Mouse (Mus musculus): ENCODE measurements around the gene Kmt2d. TPM values are rescaled to one million over a fixed set of nuclear protein-coding genes. Genes with fewer than 3 reads are reported as not detected.

Kmt2d gene
- polyA plus RNA-seq, 1 experiment from 2014 or later = 9.2 TPM

GRCm38 (mm10) chr15:98867321-98867720 lies 3.7 kb downstream of the Kmt2d start:
- H3K36me3 ChIP-seq = peaks cover 43% of the 10 kb centered on the region
- peaks cover 32% of the 10 kb centered on the region for H3K4me1 ChIP-seq (replicated peaks)
- H3K4me3 ChIP-seq = 0 out of 2 replicates have a peak overlapping the region, but pooled peaks have one; percentile 85
- no peak for ATAC-seq (ENCODE audit: insufficient number of reproducible peaks, low FRiP score)
- H3K9me3 ChIP-seq (replicated peaks) = no peaks in the 10 kb centered on the region
- WGBS = 56% methylated on average over 6 of the region's 6 CpGs
- H3K9ac ChIP-seq = peak overlapping the region; percentile 97; the same call in 1 of the 2 replicates
- peak overlapping the region; percentile 99 for H3K4me2 ChIP-seq
- no peak overlapping the region for H3K27ac ChIP-seq (ENCODE audit: poor library complexity, severe bottlenecking)
- no peaks in the 10 kb centered on the region for H3K27me3 ChIP-seq (replicated peaks)

GRCm38 (mm10) chr15:98866501-98866900 lies 4.5 kb downstream of the Kmt2d start:
- WGBS = 75% methylated on average over 5 of the region's 5 CpGs
- Histone ChIP-seq H3K4me3 (no peak overlapping the region), H3K4me2 (no peak overlapping the region), H3K36me3 (peaks cover 51% of the 10 kb centered on the region), H3K4me1 (replicated peaks) (peaks cover 32% of the 10 kb centered on the region), H3K27ac (ENCODE audit: poor library complexity, severe bottlenecking) (no peak overlapping the region), H3K9me3 (replicated peaks) (no peaks in the 10 kb centered on the region), H3K27me3 (replicated peaks) (no peaks in the 10 kb centered on the region), H3K9ac (no peak overlapping the region)
- ATAC-seq (ENCODE audit: insufficient number of reproducible peaks, low FRiP score) = no peak

GRCm38 (mm10) chr15:98865771-98866170 lies 5.2 kb downstream of the Kmt2d start:
- WGBS = 96% methylated on average over 8 of the region's 8 CpGs
- Histone ChIP-seq H3K4me3 (no peak overlapping the region), H3K27ac (ENCODE audit: poor library complexity, severe bottlenecking) (no peak overlapping the region)

GRCm38 (mm10) chr15:98864951-98865350 lies 6.1 kb downstream of the Kmt2d start:
- 93% methylated on average over 6 of the region's 6 CpGs for WGBS
- Histone ChIP-seq H3K27me3 (replicated peaks) (no peaks in the 10 kb centered on the region), H3K27ac (ENCODE audit: poor library complexity, severe bottlenecking) (no peak overlapping the region), H3K4me1 (replicated peaks) (peaks cover 31% of the 10 kb centered on the region), H3K4me2 (no peak overlapping the region), H3K4me3 (no peak overlapping the region), H3K36me3 (peaks cover 67% of the 10 kb centered on the region), H3K9ac (no peak overlapping the region), H3K9me3 (replicated peaks) (no peaks in the 10 kb centered on the region)
- no peak for ATAC-seq (ENCODE audit: insufficient number of reproducible peaks, low FRiP score)

More at GRCm38 (mm10) chr15:98865771-98866170, 5.2 kb downstream of the Kmt2d start:
- peaks cover 32% of the 10 kb centered on the region for H3K4me1 ChIP-seq (replicated peaks)
- ATAC-seq (ENCODE audit: insufficient number of reproducible peaks, low FRiP score) = no peak
- H3K9me3 ChIP-seq (replicated peaks) = no peaks in the 10 kb centered on the region
- no peak overlapping the region for H3K9ac ChIP-seq
- no peaks in the 10 kb centered on the region for H3K27me3 ChIP-seq (replicated peaks)
- H3K36me3 ChIP-seq = peaks cover 59% of the 10 kb centered on the region
- H3K4me2 ChIP-seq = no peak overlapping the region

- ATAC-seq (ENCODE audit: insufficient number of reproducible peaks, low FRiP score) = no peak
- no peak overlapping the region for H3K4me2 ChIP-seq
- no peaks in the 10 kb centered on the region for H3K9me3 ChIP-seq (replicated peaks)
- no peak overlapping the region for H3K4me3 ChIP-seq
- H3K27ac ChIP-seq (ENCODE audit: poor library complexity, severe bottlenecking) = no peak overlapping the region
- H3K9ac ChIP-seq = no peak overlapping the region
- H3K27me3 ChIP-seq (replicated peaks) = no peaks in the 10 kb centered on the region
- H3K4me1 ChIP-seq (replicated peaks) = peaks cover 17% of the 10 kb centered on the region
- WGBS = 91% methylated on average over 12 of the region's 12 CpGs
- peaks cover 80% of the 10 kb centered on the region for H3K36me3 ChIP-seq
Observed at GRCm38 (mm10) chr15:98863451-98863958, 7.5 kb downstream of the Kmt2d start.

- Histone ChIP-seq H3K9me3 (replicated peaks) (no peaks in the 10 kb centered on the region), H3K4me2 (no peak overlapping the region), H3K4me3 (no peak overlapping the region), H3K9ac (no peak overlapping the region), H3K36me3 (peaks cover 97% of the 10 kb centered on the region), H3K27ac (ENCODE audit: poor library complexity, severe bottlenecking) (no peak overlapping the region), H3K4me1 (replicated peaks) (0 out of 2 replicates have a peak, but pooled peaks cover under 1% of the 10 kb centered on the region), H3K27me3 (replicated peaks) (no peaks in the 10 kb centered on the region)
- WGBS = 87% methylated on average over 21 of the region's 21 CpGs
- no peak for ATAC-seq (ENCODE audit: insufficient number of reproducible peaks, low FRiP score)
Observed at GRCm38 (mm10) chr15:98861701-98862410, 9.1 kb downstream of the Kmt2d start.

GRCm38 (mm10) chr15:98860921-98861320 lies 10.1 kb downstream of the Kmt2d start:
- no peak overlapping the region for H3K4me2 ChIP-seq
- H3K27ac ChIP-seq (ENCODE audit: poor library complexity, severe bottlenecking) = no peak overlapping the region
- no peaks in the 10 kb centered on the region for H3K4me1 ChIP-seq (replicated peaks)
- H3K36me3 ChIP-seq = peaks cover 99% of the 10 kb centered on the region
- no peaks in the 10 kb centered on the region for H3K9me3 ChIP-seq (replicated peaks)
- ATAC-seq (ENCODE audit: insufficient number of reproducible peaks, low FRiP score) = no peak
- 94% methylated on average over 18 of the region's 18 CpGs for WGBS
- no peaks in the 10 kb centered on the region for H3K27me3 ChIP-seq (replicated peaks)
- no peak overlapping the region for H3K9ac ChIP-seq
- no peak overlapping the region for H3K4me3 ChIP-seq

GRCm38 (mm10) chr15:98859319-98860043 lies 11.5 kb downstream of the Kmt2d start:
- no peak overlapping the region for H3K9ac ChIP-seq
- 80% methylated on average over 9 of the region's 9 CpGs for WGBS
- no peak overlapping the region for H3K4me3 ChIP-seq
- H3K36me3 ChIP-seq = peaks cover 99% of the 10 kb centered on the region
- H3K4me2 ChIP-seq = no peak overlapping the region
- H3K4me1 ChIP-seq (replicated peaks) = no peaks in the 10 kb centered on the region
- H3K27me3 ChIP-seq (replicated peaks) = no peaks in the 10 kb centered on the region
- H3K27ac ChIP-seq (ENCODE audit: poor library complexity, severe bottlenecking) = no peak overlapping the region
- H3K9me3 ChIP-seq (replicated peaks) = no peaks in the 10 kb centered on the region
- no peak for ATAC-seq (ENCODE audit: insufficient number of reproducible peaks, low FRiP score)

- H3K27me3 ChIP-seq (replicated peaks) = no peaks in the 10 kb centered on the region
- H3K4me1 ChIP-seq (replicated peaks) = no peaks in the 10 kb centered on the region
- H3K9ac ChIP-seq = no peak overlapping the region
- H3K9me3 ChIP-seq (replicated peaks) = no peaks in the 10 kb centered on the region
- no peak for ATAC-seq (ENCODE audit: insufficient number of reproducible peaks, low FRiP score)
- H3K27ac ChIP-seq (ENCODE audit: poor library complexity, severe bottlenecking) = no peak overlapping the region
- no peak overlapping the region for H3K4me2 ChIP-seq
- 90% methylated on average over 16 of the region's 16 CpGs for WGBS
- H3K4me3 ChIP-seq = no peak overlapping the region
- peaks cover 99% of the 10 kb centered on the region for H3K36me3 ChIP-seq
Observed at GRCm38 (mm10) chr15:98854214-98854613, 16.8 kb downstream of the Kmt2d start.

- H3K4me1 ChIP-seq (replicated peaks) = no peaks in the 10 kb centered on the region
- 92% methylated on average over 28 of the region's 28 CpGs for WGBS
Observed at GRCm38 (mm10) chr15:98853161-98853937, 17.7 kb downstream of the Kmt2d start.

GRCm38 (mm10) chr15:98852733-98853132 lies 18.3 kb downstream of the Kmt2d start:
- 91% methylated on average over 9 of the region's 9 CpGs for WGBS

More at GRCm38 (mm10) chr15:98853161-98853937, 17.7 kb downstream of the Kmt2d start:
- Histone ChIP-seq H3K4me3 (no peak overlapping the region), H3K9ac (no peak overlapping the region), H3K4me2 (no peak overlapping the region), H3K36me3 (peaks cover 100% of the 10 kb centered on the region), H3K9me3 (replicated peaks) (no peaks in the 10 kb centered on the region), H3K27me3 (replicated peaks) (no peaks in the 10 kb centered on the region), H3K27ac (ENCODE audit: poor library complexity, severe bottlenecking) (no peak overlapping the region)
- ATAC-seq (ENCODE audit: insufficient number of reproducible peaks, low FRiP score) = no peak

More at GRCm38 (mm10) chr15:98852733-98853132, 18.3 kb downstream of the Kmt2d start:
- H3K4me1 ChIP-seq (replicated peaks) = no peaks in the 10 kb centered on the region
- ATAC-seq (ENCODE audit: insufficient number of reproducible peaks, low FRiP score) = no peak
- peaks cover 100% of the 10 kb centered on the region for H3K36me3 ChIP-seq
- no peaks in the 10 kb centered on the region for H3K27me3 ChIP-seq (replicated peaks)
- H3K9me3 ChIP-seq (replicated peaks) = no peaks in the 10 kb centered on the region
- H3K4me3 ChIP-seq = no peak overlapping the region
- H3K9ac ChIP-seq = no peak overlapping the region
- H3K27ac ChIP-seq (ENCODE audit: poor library complexity, severe bottlenecking) = no peak overlapping the region
- H3K4me2 ChIP-seq = no peak overlapping the region
